Mouse (Mus musculus) liver, adult 2 months (tissue): ENCODE measurements around the gene Spats2.

Experiments
- CTCF ChIP-seq: fragments of 200-500 bp; IDR thresholded peaks from 2 replicates; pipeline ENCODE4 v1.5.1; 2011; ENCODE audit warnings: low read depth, low read length, control low read depth
- POLR2A ChIP-seq: fragments of 200-500 bp; IDR thresholded peaks from 2 replicates; pipeline ENCODE4 v1.6.1; 2011; ENCODE audit warnings: low read length, control low read depth; ENCODE audit not compliant: insufficient read depth; ENCODE audit errors: extremely low read depth

- TF ChIP-seq CTCF (no peak), POLR2A (no peak)
These were observed 2.3 kb downstream of the Spats2 start for GRCm38 (mm10) chr15:99127851-99128522.
